27 mouse cellular contexts compared by ENCODE assay signal in the genomic region with DNA sequence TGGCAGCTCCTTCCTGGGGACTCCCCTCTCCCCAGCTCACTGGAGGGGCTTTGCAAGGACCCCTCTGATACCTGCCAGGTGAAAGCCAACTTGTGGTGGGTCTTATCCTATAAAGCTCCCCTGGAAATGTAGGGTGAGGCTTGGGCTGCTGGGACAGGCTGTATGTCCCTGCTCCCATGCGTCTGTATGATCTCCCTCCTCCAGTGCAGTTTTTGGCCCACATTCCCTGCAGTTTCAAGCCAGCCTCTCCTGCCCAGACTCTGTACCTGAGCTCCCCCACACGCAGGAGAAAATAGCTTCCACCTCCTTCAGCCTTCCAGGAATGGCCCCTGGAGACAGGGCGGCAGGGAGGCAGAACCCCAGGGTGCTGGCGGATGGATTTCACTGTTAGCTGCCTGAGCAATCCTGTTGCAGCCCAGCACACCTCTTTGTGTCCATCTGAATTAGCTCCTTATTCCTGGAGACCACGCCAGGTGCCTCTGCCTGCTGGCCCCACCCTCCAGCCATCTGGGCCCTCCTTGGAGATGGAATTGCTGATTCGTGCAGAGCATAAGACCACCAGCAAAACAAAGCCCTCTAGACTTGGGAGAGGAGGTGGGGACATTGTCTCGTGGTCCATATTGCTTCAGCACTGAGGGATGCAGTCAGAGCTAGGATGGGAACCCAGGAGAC. TPM values are rescaled to one million over a fixed set of nuclear protein-coding genes. Genes with fewer than 3 reads are reported as not detected.
DNase-seq lines count a peak whose midpoint lies in the region; TF ChIP-seq lines count a peak whose summit lies in the region.
"Had no signal": no experiment of that assay in that cellular context is flagged by ENCODE, and none has a peak within 500 bp of the region (broad histone marks: within the 10 kb centered on the region; RNA-seq: fewer than 3 reads in every experiment).

No protein-coding gene starts in this region.

- H3K4me3 ChIP-seq in left cerebral cortex, adult 2 months, result no peak overlapping the region
- peak overlapping the region; percentile 27 to 52; a peak in 3 of 4 replicates for H3K4me3 ChIP-seq in ES-E14 (ENCODE audit: insufficient read depth in 1 of 2, low read depth in 1 of 2, low read length in 2 of 2, poor library complexity in 1 of 2, severe bottlenecking in 1 of 2)
- no peak overlapping the region for H3K4me3 ChIP-seq in olfactory bulb, adult 2 months (ENCODE audit: insufficient read depth, low read depth, low read length)
- H3K4me3 ChIP-seq: embryonic facial prominence, embryonic 13.5 days; forebrain, embryonic 10.5 days; forebrain, embryonic 15.5 days; heart, embryonic 15.5 days; kidney, embryonic 15.5 days; layer of hippocampus, adult 2 months; liver, embryonic 12.5 days; midbrain, embryonic 13.5 days had no signal

- TF ChIP-seq CTCF in left cerebral cortex, adult 2 months (IDR thresholded peaks at IDR 0.05), result no peak
- TF ChIP-seq CTCF in olfactory bulb, adult 2 months (IDR thresholded peaks at IDR 0.05; ENCODE audit: insufficient read depth, low read depth, low read length), result no peak

- peak overlapping the region; percentile 26; the same call in 1 of the 2 replicates for H3K9ac ChIP-seq in ES-E14 (ENCODE audit: insufficient read depth, low read depth, low read length, poor library complexity, severe bottlenecking)
- H3K9ac ChIP-seq: embryonic facial prominence, embryonic 13.5 days; forebrain, embryonic 15.5 days; heart, embryonic 15.5 days; hindbrain, embryonic 14.5 days; kidney, embryonic 15.5 days; liver, embryonic 12.5 days; liver, postnatal 0 days; midbrain, embryonic 13.5 days had no signal

- H3K9me3 ChIP-seq in ES-E14 (ENCODE audit: control insufficient read depth, insufficient read depth, low read depth, low read length), result no peaks in the 10 kb centered on the region
- H3K9me3 ChIP-seq: embryonic facial prominence, embryonic 13.5 days; forebrain, embryonic 10.5 days; forebrain, embryonic 15.5 days; heart, embryonic 15.5 days; kidney, embryonic 15.5 days; liver, embryonic 12.5 days; midbrain, embryonic 13.5 days had no signal

- TF ChIP-seq POLR2A in olfactory bulb, adult 2 months (IDR thresholded peaks at IDR 0.05; ENCODE audit: insufficient read depth, low read depth, low read length), result 0 out of 2 replicates have a peak, but pooled peaks have one; percentile 15

- no peaks in the 10 kb centered on the region for H3K36me3 ChIP-seq in ES-E14 (ENCODE audit: control insufficient read depth, insufficient read depth, low read length, poor library complexity, severe bottlenecking)
- H3K36me3 ChIP-seq: embryonic facial prominence, embryonic 13.5 days; forebrain, embryonic 10.5 days; forebrain, embryonic 15.5 days; heart, embryonic 15.5 days; kidney, embryonic 15.5 days; liver, embryonic 12.5 days; midbrain, embryonic 13.5 days had no signal

- H3K27ac ChIP-seq in left cerebral cortex, adult 2 months, result peak overlapping the region; percentile 36; the same call in 1 of the 2 replicates
- H3K27ac ChIP-seq in ES-E14 (ENCODE audit: insufficient read depth, low read depth, low read length, poor library complexity, severe bottlenecking), result peak overlapping the region; percentile 20; the same call in 1 of the 2 replicates
- no peak overlapping the region for H3K27ac ChIP-seq in olfactory bulb, adult 2 months (ENCODE audit: insufficient read depth, low read depth, low read length)
- H3K27ac ChIP-seq: embryonic facial prominence, embryonic 13.5 days; forebrain, embryonic 10.5 days; forebrain, embryonic 15.5 days; heart, embryonic 15.5 days; hindbrain, embryonic 14.5 days; kidney, embryonic 15.5 days; layer of hippocampus, adult 2 months; liver, embryonic 12.5 days; midbrain, embryonic 13.5 days had no signal

- H3K4me1 ChIP-seq in ES-E14 (ENCODE audit: control insufficient read depth in 2 of 2, insufficient read depth in 2 of 2, low read length in 2 of 2, poor library complexity in 1 of 2), result peaks cover 1 to 16% of the 10 kb centered on the region in 2 experiments; a peak in 2 of 4 replicates
- H3K4me1 ChIP-seq in olfactory bulb, adult 2 months (ENCODE audit: control insufficient read depth, insufficient read depth, low read length), result no peaks in the 10 kb centered on the region
- H3K4me1 ChIP-seq: embryonic facial prominence, embryonic 13.5 days; kidney, embryonic 15.5 days; liver, embryonic 12.5 days had no signal

- intact Hi-C loops in left cerebral cortex, adult 2 months (cut with DNase I), result no loop called here
- intact Hi-C loops in left cerebral cortex, postnatal 4 days (cut with DNase I), result no loop called here

- in situ Hi-C loops in ES-E14 (cut with MboI; ENCODE audit: low sequenced_read_pairs in 2 of 2, unreplicated experiment in 2 of 2), result loop anchor here in 1 of 2 experiments (25.0 kb wide), 1 partner anchor 364 kb away; no protein-coding TSS in a partner anchor

- 73% methylated on average over 7 of the region's 7 CpGs for WGBS in olfactory bulb, adult 2 months

- DNase-seq in cerebellum, postnatal 25 days, result peak; percentile 63 to 66
- DNase-seq in cerebellum, adult 9-11 months, result no peak
- no peak for DNase-seq in left cerebral cortex, adult 2 months (ENCODE audit: extremely low spot score in 1 of 2, low spot score in 2 of 2)
- no peak for DNase-seq in left cerebral cortex, postnatal 4 days
- no peak for DNase-seq in ES-E14 (ENCODE audit: low read depth, low spot score)
- no peak for DNase-seq in c-Kit-positive CD71-positive TER-119-positive erythroid progenitor cells, embryonic 14.5 days (ENCODE audit: low spot score)
- DNase-seq: adrenal gland, postnatal 10 days; B cell, adult 2 months; gastrocnemius, postnatal 10 days; kidney, adult 11 months; kidney, postnatal 36 days; liver, postnatal 0 days; lung, postnatal 36 days; retina, postnatal 1 day; right cerebral cortex, postnatal 14 days; thymus, adult 18-20 months; thymus, postnatal 25 days had no signal

TF ChIP-seq in ES-E14, 5 proteins besides CTCF, POLR2A, EP300 and RAD21:
- TF ChIP-seq ZC3H11A (IDR thresholded peaks at IDR 0.05; ENCODE audit: borderline replicate concordance, low read depth, low read length) (no peak), HCFC1 (IDR thresholded peaks at IDR 0.05; ENCODE audit: borderline replicate concordance, insufficient read depth, low read length) (no peak)

RNA-seq across cellular contexts. Expression of a gene that starts 29.1 kb away (rescaled TPM):
- total RNA-seq in left cerebral cortex, adult 2 months (2021), result 10 to 100 TPM; 82.4 to 90.1 TPM
- total RNA-seq in left cerebral cortex, postnatal 4 days (2021), result 100 to 1,000 TPM; 140 to 149 TPM
- 0.40 and 0.79 TPM in 2 replicates for total RNA-seq in ES-E14 (2012; rRNA removed)
- not detected in 2 replicates for polyA plus RNA-seq in olfactory bulb, adult 2 months (2012; ENCODE audit: insufficient read depth, insufficient read length, low replicate concordance, missing spikeins)
- polyA plus RNA-seq: heart, embryonic 15.5 days; liver, embryonic 12.5 days had no signal

Comparison
In these comparisons a context has a peak if more than half of its experiments do, and no peak if none do; other contexts are left out.
1. DNase-seq: peak in cerebellum, postnatal 25 days (2 of 2); none in cerebellum, adult 9-11 months (single experiment), left cerebral cortex, adult 2 months (0 of 2), left cerebral cortex, postnatal 4 days (single experiment), ES-E14 (single experiment) and c-Kit-positive CD71-positive TER-119-positive erythroid progenitor cells, embryonic 14.5 days (single experiment).
2. H3K4me3 ChIP-seq: peak in ES-E14 (2 of 2); none in left cerebral cortex, adult 2 months (single experiment) and olfactory bulb, adult 2 months (single experiment).
3. RNA of a gene that starts 29.1 kb away (total RNA-seq): 140 to 149 TPM in left cerebral cortex, postnatal 4 days and 82.4 to 90.1 TPM in left cerebral cortex, adult 2 months; 0.40 to 0.79 TPM in ES-E14; every median in the first group is over 10 times any median in the second.